Mouse (Mus musculus): ENCODE results near the gene Ttll7.

- TF ChIP-seq POLR2AphosphoS2 (IDR thresholded peaks at IDR 0.05; ENCODE audit: insufficient read length, low read depth) (no peak), MYOG (IDR thresholded peaks at IDR 0.05; ENCODE audit: control insufficient read depth in 1 of 3, insufficient read depth in 1 of 3, insufficient read length in 2 of 3, low read depth in 2 of 3) (no peak), MAX (IDR thresholded peaks at IDR 0.05; ENCODE audit: low read depth) (no peak), POLR2A (IDR thresholded peaks at IDR 0.05; ENCODE audit: insufficient read length, low read depth) (no peak), E2F4 (IDR thresholded peaks at IDR 0.05; ENCODE audit: insufficient read depth) (no peak), CEBPB (IDR thresholded peaks at IDR 0.05; ENCODE audit: insufficient read depth, poor library complexity, severe bottlenecking) (no peak), USF1 (IDR thresholded peaks at IDR 0.05; ENCODE audit: low read depth) (no peak), SRF (IDR thresholded peaks at IDR 0.05; ENCODE audit: control insufficient read depth, insufficient read length, low read depth) (no peak), REST (IDR thresholded peaks at IDR 0.05; ENCODE audit: insufficient read depth, insufficient read length) (no peak)
Measured at GRCm38 (mm10) chr3:146931190-146931589, 79.0 kb downstream of the Ttll7 start.

Measured in myocyte (in vitro differentiated cells).